Mouse (Mus musculus) kidney, embryonic 14.5 days (tissue): ENCODE results near the gene Psmb6. TPM values are rescaled to one million over a fixed set of nuclear protein-coding genes. Genes with fewer than 3 reads are reported as not detected.

ENCODE experiments used
- ATAC-seq: fragments of 200-750 bp; cut with Nextera tagmentation; 2 replicates; pipeline ENCODE4 v1.8.0; 2017; ENCODE audit warnings: moderate number of reproducible peaks, mild to moderate bottlenecking, moderate TSS enrichment, moderate library complexity; ENCODE audit not compliant: low FRiP score, low TSS enrichment
- H3K27ac ChIP-seq: fragments of 300-500 bp; sonication (generic); 2 replicates; pipeline ENCODE4 v1.5.1; 2014; ENCODE audit warnings: low read depth, mild to moderate bottlenecking, low read length, moderate library complexity, mixed read lengths
- H3K27me3 ChIP-seq: fragments of 300-500 bp; sonication (generic); 2 replicates; pipeline ENCODE4 v1.6.1; 2014; ENCODE audit warnings: mild to moderate bottlenecking, low read length; ENCODE audit not compliant: control insufficient read depth, insufficient read depth
- H3K36me3 ChIP-seq: fragments of 300-500 bp; sonication (generic); 2 replicates; pipeline ENCODE4 v1.6.1; 2014; ENCODE audit warnings: low read length, mixed read lengths; ENCODE audit not compliant: control insufficient read depth, insufficient read depth
- H3K4me1 ChIP-seq: fragments of 300-500 bp; sonication (generic); 2 replicates; pipeline ENCODE4 v1.6.1; 2014; ENCODE audit warnings: low read length, mixed read lengths; ENCODE audit not compliant: control insufficient read depth, insufficient read depth
- H3K4me2 ChIP-seq: fragments of 300-500 bp; sonication (generic); replicated peaks from 2 replicates; pipeline ENCODE4 v1.6.1; 2014; ENCODE audit warnings: low read depth, mild to moderate bottlenecking, low read length
- H3K4me3 ChIP-seq: fragments of 300-500 bp; sonication (generic); 2 replicates; pipeline ENCODE4 v1.5.1; 2014; ENCODE audit warnings: mild to moderate bottlenecking, low read length
- H3K9ac ChIP-seq: fragments of 300-500 bp; sonication (generic); 2 replicates; pipeline ENCODE4 v1.6.1; 2014; ENCODE audit warnings: low read depth, mild to moderate bottlenecking, low read length, moderate library complexity
- H3K9me3 ChIP-seq: fragments of 300-500 bp; sonication (generic); 2 replicates; pipeline ENCODE4 v1.6.1; 2016; ENCODE audit warnings: low read length; ENCODE audit not compliant: control insufficient read depth
- whole genome bisulfite sequencing: fragments of 180-500 bp; shearing (Covaris S2); extraction: QIAGEN DNeasy Blood & Tissue Kit; methylation state at CpG from one replicate; pipeline ENCODE4 v1.1.7; 2014; 5-methylcytosine and 5-hydroxymethylcytosine counted together
- polyA plus RNA-seq: library from polyadenylated mRNA; unstranded; fragments of >200 nt; fragmentation: Nextera tagmentation; extraction: Ambion mirVana; gene quantifications from 2 replicates; pipeline ENCODE4 v1.2.1, GENCODE M21; 2014

The Psmb6 gene
- polyA plus RNA-seq, 1 experiment from 2014 or later, result 823 TPM

DNA sequence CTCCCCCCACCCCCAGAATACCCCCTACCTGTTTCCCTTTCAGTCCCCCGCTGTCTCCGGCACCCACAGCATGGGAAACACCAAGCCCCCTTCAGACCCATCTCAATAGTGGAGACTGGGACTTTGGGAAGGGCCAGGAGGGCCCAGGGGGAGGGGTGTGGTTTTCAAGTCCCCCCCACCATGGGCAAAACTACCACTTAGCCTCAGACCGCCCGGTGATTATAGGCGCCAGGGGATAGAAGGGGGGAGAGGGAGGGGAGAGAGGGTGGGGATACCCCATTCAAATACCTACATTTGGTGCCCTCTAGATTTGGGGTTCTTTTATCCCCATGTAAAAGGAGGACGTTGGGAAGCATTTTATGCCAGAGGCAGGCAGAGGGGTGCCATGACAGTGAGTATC is 7.7 kb downstream of the Psmb6 start, which contains the start of gene Gm40193:
Gene Gm40193 (minus strand): TSS at position 101 of the 400 bp plus-strand sequence.
- 79% methylated on average over 6 of the region's 6 CpGs for WGBS
- no peak for ATAC-seq

GRCm38 (mm10) chr11:70539423-70539822 is 14.3 kb downstream of the Psmb6 start:
- Histone ChIP-seq H3K36me3 (no peaks in the 10 kb centered on the region), H3K9me3 (no peaks in the 10 kb centered on the region), H3K9ac (peak overlapping the region; percentile 69; the same call in 1 of the 2 replicates), H3K4me2 (peak overlapping the region; percentile 89), H3K4me3 (peak overlapping the region; percentile 62), H3K4me1 (no peaks in the 10 kb centered on the region), H3K27me3 (0 out of 2 replicates have a peak, but pooled peaks cover 2% of the 10 kb centered on the region), H3K27ac (no peak overlapping the region)
- ATAC-seq, result no peak
- 17% methylated on average over 9 of the region's 9 CpGs for WGBS

More for the DNA sequence above, 7.7 kb downstream of the Psmb6 start, which contains the start of gene Gm40193:
- Histone ChIP-seq H3K27ac (no peak within 1 kb of the TSS), H3K9me3 (no peaks in the 10 kb centered on the region), H3K4me3 (no peak within 1 kb of the TSS), H3K36me3 (peaks cover 14% of the 10 kb centered on the region), H3K4me1 (no peaks in the 10 kb centered on the region), H3K9ac (no peak within 1 kb of the TSS), H3K27me3 (no peaks in the 10 kb centered on the region), H3K4me2 (no peak within 1 kb of the TSS)

GRCm38 (mm10) chr11:70539877-70540587 is 14.9 kb downstream of the Psmb6 start, which contains the start of gene Pld2:
Gene Pld2 (plus strand): TSS chr11:70540064.
- no peak within 1 kb of the TSS for H3K27ac ChIP-seq
- no peaks in the 10 kb centered on the region for H3K4me1 ChIP-seq
- H3K36me3 ChIP-seq, result no peaks in the 10 kb centered on the region
- peak within 1 kb of the TSS; percentile 89 for H3K4me2 ChIP-seq
- peak within 1 kb of the TSS; percentile 62 for H3K4me3 ChIP-seq
- H3K27me3 ChIP-seq, result 0 out of 2 replicates have a peak, but pooled peaks cover 2% of the 10 kb centered on the region
- H3K9ac ChIP-seq, result peak within 1 kb of the TSS; percentile 69
- H3K9me3 ChIP-seq, result no peaks in the 10 kb centered on the region
- under 1% methylated on average over 55 of the region's 65 CpGs for WGBS
- peak; percentile 97 for ATAC-seq

DNA sequence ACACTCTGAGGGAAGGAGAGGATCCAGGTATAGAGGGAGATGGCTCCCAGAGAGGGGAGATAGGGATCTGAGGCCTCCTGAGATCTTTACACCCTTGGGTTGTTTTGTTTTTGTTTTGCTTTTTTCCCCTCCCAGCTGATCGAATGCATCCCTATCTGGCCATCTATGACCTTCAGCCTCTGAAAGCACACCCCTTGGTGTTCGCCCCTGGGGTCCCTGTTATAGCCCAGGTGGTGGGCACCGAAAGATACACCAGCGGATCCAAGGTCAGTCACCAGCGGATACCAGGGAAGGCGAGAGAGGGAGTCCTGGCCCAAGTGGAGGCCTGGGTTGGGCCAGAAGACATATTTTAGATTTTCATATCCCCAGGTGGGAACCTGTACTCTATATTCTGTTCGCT is 15.8 kb downstream of the Psmb6 start:
- Histone ChIP-seq H3K4me2 (peak overlapping the region; percentile 89), H3K27me3 (0 out of 2 replicates have a peak, but pooled peaks cover 2% of the 10 kb centered on the region), H3K4me1 (no peaks in the 10 kb centered on the region), H3K9ac (no peak overlapping the region; the same call in 1 of the 2 replicates), H3K9me3 (no peaks in the 10 kb centered on the region), H3K36me3 (no peaks in the 10 kb centered on the region), H3K27ac (no peak overlapping the region), H3K4me3 (peak overlapping the region; percentile 62; the same call in 1 of the 2 replicates)
- 82% methylated on average over 7 of the region's 7 CpGs for WGBS
- no peak for ATAC-seq

DNA sequence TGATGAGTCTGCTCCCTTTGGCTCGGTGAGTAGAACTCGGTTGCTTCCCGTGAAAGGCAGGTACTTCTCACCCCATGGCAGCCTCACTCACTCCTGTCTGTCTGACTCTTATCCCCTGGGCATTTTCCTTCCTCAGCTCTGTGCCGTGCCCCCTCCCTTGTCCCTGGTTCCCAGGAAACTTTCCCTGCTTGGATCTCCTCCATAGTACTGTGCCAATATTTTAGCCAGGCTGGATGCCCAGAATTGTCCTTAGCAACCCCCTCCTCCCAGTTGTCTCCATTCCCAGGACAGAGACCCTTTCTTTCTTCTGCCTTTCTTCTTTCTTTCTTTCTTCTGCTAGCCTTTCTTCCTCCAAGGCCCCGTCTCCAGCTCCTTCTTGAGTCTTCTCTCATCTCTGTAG is 16.2 kb downstream of the Psmb6 start:
- Histone ChIP-seq H3K27ac (no peak overlapping the region), H3K27me3 (0 out of 2 replicates have a peak, but pooled peaks cover 2% of the 10 kb centered on the region), H3K36me3 (no peaks in the 10 kb centered on the region), H3K9ac (no peak overlapping the region), H3K4me2 (no peak overlapping the region), H3K4me1 (no peaks in the 10 kb centered on the region), H3K4me3 (no peak overlapping the region), H3K9me3 (no peaks in the 10 kb centered on the region)
- 81% methylated on average over 5 of the region's 5 CpGs for WGBS
- ATAC-seq, result no peak

GRCm38 (mm10) chr11:70544496-70544895 is 19.3 kb downstream of the Psmb6 start:
- Histone ChIP-seq H3K27me3 (0 out of 2 replicates have a peak, but pooled peaks cover 2% of the 10 kb centered on the region), H3K27ac (no peak overlapping the region), H3K9ac (no peak overlapping the region), H3K4me3 (no peak overlapping the region), H3K4me2 (no peak overlapping the region), H3K9me3 (no peaks in the 10 kb centered on the region), H3K36me3 (no peaks in the 10 kb centered on the region), H3K4me1 (no peaks in the 10 kb centered on the region)
- ATAC-seq, result no peak
- 54% methylated on average over 7 of the region's 7 CpGs for WGBS

DNA sequence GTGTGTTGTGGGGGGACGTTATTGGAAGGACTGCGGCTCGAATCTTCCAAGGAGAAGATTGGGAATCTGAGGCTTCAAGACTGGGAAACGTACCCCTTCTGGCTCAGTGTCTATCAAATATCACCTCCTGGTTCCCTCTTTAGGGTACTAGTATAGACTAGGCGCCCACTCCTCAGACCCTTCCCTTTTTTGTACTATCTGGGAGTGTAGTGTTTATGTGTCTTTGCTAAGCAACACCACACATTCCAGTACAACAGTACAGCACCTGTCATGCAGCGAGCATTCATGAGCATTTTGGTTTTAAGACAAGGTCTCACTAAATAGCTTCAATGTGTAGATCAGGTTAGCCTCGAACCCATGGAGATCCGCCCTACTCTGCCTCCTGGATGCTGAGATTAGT is 26.4 kb downstream of the Psmb6 start:
- no peak for ATAC-seq
- no peak overlapping the region for H3K27ac ChIP-seq
- H3K36me3 ChIP-seq, result no peaks in the 10 kb centered on the region
- H3K27me3 ChIP-seq, result no peaks in the 10 kb centered on the region
- H3K4me1 ChIP-seq, result 0 out of 2 replicates have a peak, but pooled peaks cover 2% of the 10 kb centered on the region
- WGBS, result 86% methylated on average over 8 of the region's 8 CpGs
- no peak overlapping the region for H3K4me3 ChIP-seq
- H3K4me2 ChIP-seq, result no peak overlapping the region
- H3K9ac ChIP-seq, result no peak overlapping the region
- no peaks in the 10 kb centered on the region for H3K9me3 ChIP-seq

- H3K27ac ChIP-seq, result no peak overlapping the region
Observed at GRCm38 (mm10) chr11:70553940-70554339, 28.8 kb downstream of the Psmb6 start.

GRCm38 (mm10) chr11:70557545-70557944 is 32.4 kb downstream of the Psmb6 start:
- H3K27me3 ChIP-seq, result no peaks in the 10 kb centered on the region
- H3K27ac ChIP-seq, result no peak overlapping the region
- no peak overlapping the region for H3K9ac ChIP-seq
- WGBS, result 87% methylated on average over 9 of the region's 9 CpGs
- peaks cover 6% of the 10 kb centered on the region; the same call in 1 of the 2 replicates for H3K4me1 ChIP-seq
- no peaks in the 10 kb centered on the region for H3K36me3 ChIP-seq
- ATAC-seq, result no peak
- no peak overlapping the region for H3K4me2 ChIP-seq
- H3K9me3 ChIP-seq, result no peaks in the 10 kb centered on the region
- no peak overlapping the region for H3K4me3 ChIP-seq

More at GRCm38 (mm10) chr11:70553940-70554339, 28.8 kb downstream of the Psmb6 start:
- no peak overlapping the region for H3K4me3 ChIP-seq
- 0 out of 2 replicates have a peak, but pooled peaks cover 2% of the 10 kb centered on the region for H3K4me1 ChIP-seq
- 17% methylated on average over 6 of the region's 7 CpGs for WGBS
- no peaks in the 10 kb centered on the region for H3K9me3 ChIP-seq
- no peaks in the 10 kb centered on the region for H3K36me3 ChIP-seq
- no peak overlapping the region for H3K9ac ChIP-seq
- no peaks in the 10 kb centered on the region for H3K27me3 ChIP-seq
- ATAC-seq, result no peak
- H3K4me2 ChIP-seq, result no peak overlapping the region
